In the genomic region with DNA sequence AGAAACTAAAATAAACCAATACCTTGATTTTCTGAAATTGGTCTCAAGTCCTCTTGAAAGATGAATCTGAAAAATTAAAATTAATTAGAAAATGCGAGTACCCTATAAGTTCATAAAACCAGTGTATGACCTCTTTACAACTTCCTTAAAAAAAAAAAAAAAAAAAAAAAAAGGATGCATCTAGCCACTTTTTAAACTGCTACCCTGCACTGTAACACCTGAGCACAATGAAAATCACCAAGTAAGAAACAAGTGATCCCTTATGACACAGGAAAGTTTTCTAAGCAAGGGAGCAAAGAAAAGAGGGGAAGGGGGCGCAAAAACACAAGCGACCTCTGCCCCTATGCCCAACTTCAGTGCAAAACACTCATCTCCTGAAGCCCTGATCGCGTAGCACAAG, we compare ENCODE assay signal across 8 mouse cellular contexts. TPM values are rescaled to one million over a fixed set of nuclear protein-coding genes. Genes with fewer than 3 reads are reported as not detected.
DNase-seq lines count a peak whose midpoint lies in the region; ATAC-seq lines count a peak whose summit lies in the region.

No protein-coding gene starts in this region.

- DNase-seq in kidney, adult 8-10 months, result no peak
- DNase-seq in adrenal gland, adult 8-10 months, result no peak
- DNase-seq in layer of hippocampus, postnatal 14 days (ENCODE audit: low spot score in 2 of 2), result no peak
- DNase-seq in MN1 (ENCODE audit: low spot score), result no peak

- H3K36me3 ChIP-seq in kidney, embryonic 14.5 days (ENCODE audit: control insufficient read depth, insufficient read depth, low read length), result peaks cover 1% of the 10 kb centered on the region; the same call in 1 of the 2 replicates
- H3K36me3 ChIP-seq in midbrain, embryonic 16.5 days (ENCODE audit: control insufficient read depth, insufficient read depth, low read length), result no peaks in the 10 kb centered on the region

- no peak for ATAC-seq in kidney, embryonic 14.5 days (ENCODE audit: low FRiP score, low TSS enrichment)
- 0 out of 2 replicates have a peak, but pooled peaks have one; percentile 4 for ATAC-seq in common myeloid progenitor, adult 5-6 weeks (replicated peaks; ENCODE audit: low read depth, poor library complexity, severe bottlenecking)
- peak; percentile 27 for ATAC-seq in inflammation-experienced regulatory T-cells, adult 6 months
- no peak for ATAC-seq in midbrain, embryonic 16.5 days

- peak overlapping the region; percentile 92 for H3K27ac ChIP-seq in kidney, embryonic 14.5 days (ENCODE audit: low read depth, low read length)
- H3K27ac ChIP-seq in midbrain, embryonic 16.5 days (ENCODE audit: low read length), result peak overlapping the region; percentile 79

- no peaks in the 10 kb centered on the region; the same call in 1 of the 2 replicates for H3K4me1 ChIP-seq in kidney, embryonic 14.5 days (ENCODE audit: control insufficient read depth, insufficient read depth, low read length)
- H3K4me1 ChIP-seq in midbrain, embryonic 16.5 days (ENCODE audit: control insufficient read depth, insufficient read depth, low read length), result peaks cover 11% of the 10 kb centered on the region

- H3K27me3 ChIP-seq in kidney, embryonic 14.5 days (ENCODE audit: control insufficient read depth, insufficient read depth, low read length), result no peaks in the 10 kb centered on the region
- no peaks in the 10 kb centered on the region for H3K27me3 ChIP-seq in midbrain, embryonic 16.5 days (ENCODE audit: control insufficient read depth, insufficient read depth, low read depth, low read length)

- H3K9ac ChIP-seq in kidney, embryonic 14.5 days (ENCODE audit: low read depth, low read length), result peak overlapping the region; percentile 72
- peak overlapping the region; percentile 74 for H3K9ac ChIP-seq in midbrain, embryonic 16.5 days (ENCODE audit: low read depth, low read length)

- H3K4me2 ChIP-seq in kidney, embryonic 14.5 days (replicated peaks; ENCODE audit: low read depth, low read length), result peak overlapping the region; percentile 48
- peak overlapping the region; percentile 62 for H3K4me2 ChIP-seq in midbrain, embryonic 16.5 days (ENCODE audit: low read length)

- 3% methylated on average over 5 of the region's 5 CpGs for WGBS in kidney, embryonic 14.5 days
- under 1% methylated on average over 5 of the region's 5 CpGs for WGBS in midbrain, embryonic 16.5 days

- no peaks in the 10 kb centered on the region for H3K9me3 ChIP-seq in kidney, embryonic 14.5 days (ENCODE audit: control insufficient read depth, low read length)
- no peaks in the 10 kb centered on the region for H3K9me3 ChIP-seq in midbrain, embryonic 16.5 days (replicated peaks; ENCODE audit: control insufficient read depth, low read length, poor library complexity, severe bottlenecking)

- H3K4me3 ChIP-seq in kidney, embryonic 14.5 days (ENCODE audit: low read length), result peak overlapping the region; percentile 88
- H3K4me3 ChIP-seq in midbrain, embryonic 16.5 days (ENCODE audit: low read depth, low read length), result peak overlapping the region; percentile 76

RNA-seq across cellular contexts. Expression of gene Cdkal1, which starts 0.6 kb away (rescaled TPM):
- 29.6 and 35.9 TPM in 2 replicates for polyA plus RNA-seq in kidney, embryonic 14.5 days (2014; fragmentation: Nextera tagmentation; extraction: Ambion mirVana)
- 62.7 and 73.0 TPM in 2 replicates for total RNA-seq in common myeloid progenitor, adult 5-6 weeks (2017)
- 10 to 100 TPM; 29.6 to 54.2 (median 51.8) TPM for polyA plus RNA-seq in inflammation-experienced regulatory T-cells, adult 6 months (2017; shearing (Covaris generic))
- polyA plus RNA-seq in midbrain, embryonic 16.5 days (2015; fragmentation: Nextera tagmentation; extraction: Ambion mirVana), result 21.4 and 22.0 TPM in 2 replicates
- 10 to 100 TPM; 21.4 to 36.6 (median 31.2) TPM for total RNA-seq in adrenal gland, adult 8-10 months (2022)
- 10 to 100 TPM; 18.4 to 18.8 TPM for total RNA-seq in layer of hippocampus, postnatal 14 days (2021)

Comparison
In these comparisons a context has a peak if more than half of its experiments do, and no peak if none do; other contexts are left out.
1. ATAC-seq: peak in common myeloid progenitor, adult 5-6 weeks (single experiment) and inflammation-experienced regulatory T-cells, adult 6 months (single experiment); none in kidney, embryonic 14.5 days (single experiment) and midbrain, embryonic 16.5 days (single experiment).